Mouse (Mus musculus) heart, postnatal 0 days (tissue): ENCODE measurements at regions not wholly inside any gene's neighbourhood (a gene's known extent, or its start where the extent isn't known, plus 50 kb on each side); places are given as distances from the start of the nearest gene placed in this dataset.

Source experiments
- CTCF ChIP-seq: IDR thresholded peaks from 2 replicates; pipeline ENCODE4 v1.5.1; 2016; ENCODE audit warnings: antibody characterized with exemption, control low read depth, low read depth
- EP300 ChIP-seq: IDR thresholded peaks from 2 replicates; pipeline ENCODE4 v1.6.1; 2016; ENCODE audit warnings: antibody characterized with exemption, low read depth

- no peak for TF ChIP-seq EP300
- TF ChIP-seq CTCF: no peak
These were observed 260.4 kb downstream of the Dact1 start for GRCm38 (mm10) chr12:71570116-71570515.
